Mouse (Mus musculus) midbrain, embryonic 16.5 days (tissue): ENCODE measurements around the gene Prg4. TPM values are rescaled to one million over a fixed set of nuclear protein-coding genes. Genes with fewer than 3 reads are reported as not detected.

Experiments
- polyA plus RNA-seq: library from polyadenylated mRNA; unstranded; fragments of >200 nt; fragmentation: Nextera tagmentation; extraction: Ambion mirVana; gene quantifications from 2 replicates; pipeline ENCODE4 v1.2.1, GENCODE M21; 2015

The Prg4 gene
- polyA plus RNA-seq, 1 experiment from 2014 or later: 0.28 TPM

Other genes starting within 250 kb of the Prg4 start
- not detected in 2 replicates for gene Pdc, start 146.7 kb downstream of the Prg4 start, polyA plus RNA-seq
- 126 and 142 TPM in 2 replicates for gene Tpr, start 73.3 kb downstream of the Prg4 start, polyA plus RNA-seq
- 37.8 and 40.6 TPM in 2 replicates for gene Odr4, start 73.1 kb downstream of the Prg4 start, polyA plus RNA-seq